ENCODE assay signal across 22 mouse cellular contexts in the genomic region with DNA sequence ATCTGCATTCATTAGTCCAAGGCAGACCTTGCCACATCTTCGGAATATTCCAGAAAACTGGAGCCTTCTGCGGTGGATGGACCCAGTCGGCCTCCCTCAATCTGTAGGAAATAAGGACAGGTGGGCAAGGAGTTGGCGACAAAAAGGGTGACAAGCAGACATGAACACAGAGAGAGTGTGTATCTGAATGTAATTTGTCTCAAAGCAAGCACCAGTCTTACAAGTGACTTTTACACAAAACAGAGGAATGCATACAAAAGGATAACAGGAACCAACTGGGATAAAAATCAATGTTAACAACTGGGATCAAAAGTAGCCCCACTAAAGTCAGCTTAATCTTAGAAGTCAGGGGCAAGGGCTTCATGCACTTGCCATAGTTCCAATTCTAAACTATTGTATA. TPM values are rescaled to one million over a fixed set of nuclear protein-coding genes. Genes with fewer than 3 reads are reported as not detected.
DNase-seq lines count a peak whose midpoint lies in the region; ATAC-seq and TF ChIP-seq lines count a peak whose summit lies in the region.
"Had no signal": no experiment of that assay in that cellular context is flagged by ENCODE, and none has a peak within 500 bp of the region (broad histone marks: within the 10 kb centered on the region; RNA-seq: fewer than 3 reads in every experiment).

Gene Slco1a6, minus strand, starts transcription at position 101 of the 400 bp plus-strand sequence.

- WGBS in kidney, postnatal 0 days: 89% methylated on average over 4 of the region's 4 CpGs
- WGBS in kidney, embryonic 16.5 days: 88% methylated on average over 4 of the region's 4 CpGs
- 94% methylated on average over 4 of the region's 4 CpGs for WGBS in forebrain, embryonic 10.5 days
- 81% methylated on average over 4 of the region's 4 CpGs for WGBS in heart, embryonic 10.5 days

- H3K9ac ChIP-seq in kidney, postnatal 0 days (ENCODE audit: low read depth, low read length): no peak within 1 kb of the TSS
- H3K9ac ChIP-seq in kidney, embryonic 16.5 days (replicated peaks; ENCODE audit: low read length): no peak within 1 kb of the TSS
- H3K9ac ChIP-seq: embryonic facial prominence, embryonic 13.5 days; embryonic facial prominence, embryonic 15.5 days; forebrain, embryonic 12.5 days had no signal

- no peak within 1 kb of the TSS for H3K4me3 ChIP-seq in kidney, postnatal 0 days (replicated peaks; ENCODE audit: low read depth, low read length)
- no peak within 1 kb of the TSS for H3K4me3 ChIP-seq in kidney, embryonic 16.5 days (ENCODE audit: low read length)
- no peak within 1 kb of the TSS for H3K4me3 ChIP-seq in forebrain, embryonic 10.5 days
- no peak within 1 kb of the TSS for H3K4me3 ChIP-seq in heart, embryonic 10.5 days
- H3K4me3 ChIP-seq: embryonic facial prominence, embryonic 13.5 days; embryonic facial prominence, embryonic 15.5 days; forebrain, embryonic 12.5 days had no signal

- no peak for ATAC-seq in kidney, postnatal 0 days (replicated peaks; ENCODE audit: low FRiP score, low read depth)
- ATAC-seq in kidney, embryonic 16.5 days (ENCODE audit: low FRiP score, low TSS enrichment): no peak
- ATAC-seq in Patski: no peak
- ATAC-seq: forebrain, embryonic 14.5 days; forebrain, embryonic 16.5 days had no signal

- no peak for TF ChIP-seq CTCF in kidney, postnatal 0 days (IDR thresholded peaks at IDR 0.05; ENCODE audit: low read depth)
- no peak for TF ChIP-seq CTCF in Patski (IDR thresholded peaks at IDR 0.05)

- H3K36me3 ChIP-seq in kidney, postnatal 0 days (ENCODE audit: insufficient read depth, low read length): no peaks in the 10 kb centered on the region
- H3K36me3 ChIP-seq in kidney, embryonic 16.5 days (ENCODE audit: insufficient read depth, low read length): no peaks in the 10 kb centered on the region
- H3K36me3 ChIP-seq in forebrain, embryonic 10.5 days (replicated peaks): no peaks in the 10 kb centered on the region
- no peaks in the 10 kb centered on the region for H3K36me3 ChIP-seq in heart, embryonic 10.5 days
- H3K36me3 ChIP-seq: embryonic facial prominence, embryonic 13.5 days; embryonic facial prominence, embryonic 15.5 days; forebrain, embryonic 12.5 days had no signal

- H3K9me3 ChIP-seq in kidney, postnatal 0 days (replicated peaks; ENCODE audit: low read length): no peaks in the 10 kb centered on the region
- no peaks in the 10 kb centered on the region for H3K9me3 ChIP-seq in kidney, embryonic 16.5 days (ENCODE audit: low read length)
- H3K9me3 ChIP-seq in forebrain, embryonic 10.5 days: no peaks in the 10 kb centered on the region
- H3K9me3 ChIP-seq in heart, embryonic 10.5 days: no peaks in the 10 kb centered on the region; the same call in 1 of the 2 replicates
- H3K9me3 ChIP-seq: embryonic facial prominence, embryonic 13.5 days; embryonic facial prominence, embryonic 15.5 days; forebrain, embryonic 12.5 days had no signal

- POLR2A ChIA-PET in Patski (lab: Charles Lee): no interaction called here

- no peak within 1 kb of the TSS for H3K27ac ChIP-seq in kidney, postnatal 0 days
- H3K27ac ChIP-seq in kidney, embryonic 16.5 days (ENCODE audit: low read length): no peak within 1 kb of the TSS
- no peak within 1 kb of the TSS for H3K27ac ChIP-seq in forebrain, embryonic 10.5 days
- H3K27ac ChIP-seq in heart, embryonic 10.5 days: no peak within 1 kb of the TSS
- H3K27ac ChIP-seq: embryonic facial prominence, embryonic 13.5 days; embryonic facial prominence, embryonic 15.5 days; forebrain, embryonic 12.5 days had no signal

- DNase-seq in kidney, postnatal 0 days (ENCODE audit: low spot score): no peak
- DNase-seq in Patski (ENCODE audit: low read depth, low spot score): no peak
- DNase-seq in forebrain, embryonic 10.5 days (ENCODE audit: extremely low spot score, low spot score): no peak
- DNase-seq in heart, embryonic 10.5 days (ENCODE audit: low spot score): no peak
- DNase-seq: adrenal gland, adult 2 months; adrenal gland, postnatal 10 days; adrenal gland, postnatal 25 days; cerebellum, adult 11 months; cerebellum, adult 18-20 months; cerebellum, adult 8-10 months; cerebellum, adult 9-11 months; cerebellum, postnatal 14 days; cerebellum, postnatal 36 days; embryo, embryonic 11 days had no signal

- in situ Hi-C loops in Patski (cut with MboI; ENCODE audit: low pct_unique_long_range_greater_than_20kb): no loop called here

- no peak within 1 kb of the TSS for H3K4me2 ChIP-seq in kidney, postnatal 0 days (ENCODE audit: low read length)
- no peak within 1 kb of the TSS for H3K4me2 ChIP-seq in kidney, embryonic 16.5 days (replicated peaks; ENCODE audit: low read depth, low read length)
- H3K4me2 ChIP-seq: embryonic facial prominence, embryonic 13.5 days; embryonic facial prominence, embryonic 15.5 days; forebrain, embryonic 12.5 days had no signal

- CTCF ChIA-PET in Patski (lab: Charles Lee): no interaction called here

- no peaks in the 10 kb centered on the region for H3K27me3 ChIP-seq in kidney, postnatal 0 days (ENCODE audit: insufficient read depth, low read length)
- no peaks in the 10 kb centered on the region for H3K27me3 ChIP-seq in kidney, embryonic 16.5 days (ENCODE audit: insufficient read depth, low read length)
- H3K27me3 ChIP-seq in Patski: no peaks in the 10 kb centered on the region
- no peaks in the 10 kb centered on the region for H3K27me3 ChIP-seq in forebrain, embryonic 10.5 days (ENCODE audit: poor library complexity, severe bottlenecking)
- H3K27me3 ChIP-seq in heart, embryonic 10.5 days (ENCODE audit: insufficient read depth, poor library complexity, severe bottlenecking): no peaks in the 10 kb centered on the region
- H3K27me3 ChIP-seq: embryonic facial prominence, embryonic 13.5 days; embryonic facial prominence, embryonic 15.5 days; forebrain, embryonic 12.5 days had no signal

- H3K4me1 ChIP-seq in kidney, postnatal 0 days (replicated peaks; ENCODE audit: insufficient read depth, low read length): no peaks in the 10 kb centered on the region
- no peaks in the 10 kb centered on the region for H3K4me1 ChIP-seq in kidney, embryonic 16.5 days (ENCODE audit: insufficient read depth, low read length)
- no peaks in the 10 kb centered on the region for H3K4me1 ChIP-seq in forebrain, embryonic 10.5 days
- no peaks in the 10 kb centered on the region for H3K4me1 ChIP-seq in heart, embryonic 10.5 days
- H3K4me1 ChIP-seq: embryonic facial prominence, embryonic 13.5 days; embryonic facial prominence, embryonic 15.5 days; forebrain, embryonic 12.5 days had no signal

RNA-seq across cellular contexts. Expression of gene Slco1a6, which starts in this region (rescaled TPM):
- 36.5 and 36.9 TPM in 2 replicates for polyA plus RNA-seq in kidney, postnatal 0 days (2015; fragmentation: Nextera tagmentation; extraction: Ambion mirVana)
- polyA plus RNA-seq in kidney, embryonic 16.5 days (2015; fragmentation: Nextera tagmentation; extraction: Ambion mirVana): 6.9 and 7.0 TPM in 2 replicates
- 25.1 TPM for polyA plus RNA-seq in Patski (2021)
- polyA plus RNA-seq in forebrain, embryonic 10.5 days (2016; fragmentation: Nextera tagmentation; extraction: Ambion mirVana): not detected in 2 replicates
- not detected in 2 replicates for polyA plus RNA-seq in heart, embryonic 10.5 days (2016; fragmentation: Nextera tagmentation; extraction: Ambion mirVana)
- polyA plus RNA-seq: adrenal gland, adult 2 months; C2C12; embryonic facial prominence, embryonic 11.5 days; embryonic facial prominence, embryonic 13.5 days; embryonic facial prominence, embryonic 15.5 days; forebrain, embryonic 12.5 days; forebrain, embryonic 14.5 days had no signal
